Mouse (Mus musculus): ENCODE measurements at regions not wholly inside any gene's neighbourhood (a gene's known extent, or its start where the extent isn't known, plus 50 kb on each side); places are given as distances from the start of the nearest gene placed in this dataset.

GRCm38 (mm10) chr13:53904471-53904870 lies 151.0 kb downstream of the Drd1 start:
- no peak for ATAC-seq (replicated peaks; ENCODE audit: poor library complexity, severe bottlenecking)

- ATAC-seq (replicated peaks; ENCODE audit: poor library complexity, severe bottlenecking), result no peak
These were observed 151.9 kb downstream of the Drd1 start for GRCm38 (mm10) chr13:53903626-53904025.

- ATAC-seq (replicated peaks; ENCODE audit: poor library complexity, severe bottlenecking), result no peak
These were observed 152.7 kb downstream of the Drd1 start for GRCm38 (mm10) chr13:53902831-53903230.

GRCm38 (mm10) chr13:53900406-53901025 lies 155.0 kb downstream of the Drd1 start:
- ATAC-seq (replicated peaks; ENCODE audit: poor library complexity, severe bottlenecking), result no peak

- no peak for ATAC-seq (replicated peaks; ENCODE audit: poor library complexity, severe bottlenecking)
These were observed 157.2 kb downstream of the Drd1 start for GRCm38 (mm10) chr13:53898351-53898750.

- no peak for ATAC-seq (replicated peaks; ENCODE audit: poor library complexity, severe bottlenecking)
These were observed 158.3 kb downstream of the Drd1 start for GRCm38 (mm10) chr13:53897176-53897575.

GRCm38 (mm10) chr13:53888411-53888810 lies 167.1 kb downstream of the Drd1 start:
- no peak for ATAC-seq (replicated peaks; ENCODE audit: poor library complexity, severe bottlenecking)

GRCm38 (mm10) chr13:53885756-53886155 lies 169.7 kb downstream of the Drd1 start:
- ATAC-seq (replicated peaks; ENCODE audit: poor library complexity, severe bottlenecking), result no peak

GRCm38 (mm10) chr13:53883206-53883605 lies 172.3 kb downstream of the Drd1 start:
- no peak for ATAC-seq (replicated peaks; ENCODE audit: poor library complexity, severe bottlenecking)

GRCm38 (mm10) chr13:53880466-53881250 lies 174.8 kb downstream of the Drd1 start:
- ATAC-seq (replicated peaks; ENCODE audit: poor library complexity, severe bottlenecking), result no peak

- no peak for ATAC-seq (replicated peaks; ENCODE audit: poor library complexity, severe bottlenecking)
These were observed 180.0 kb downstream of the Drd1 start for GRCm38 (mm10) chr13:53875546-53875945.

- no peak for ATAC-seq (replicated peaks; ENCODE audit: poor library complexity, severe bottlenecking)
These were observed 190.2 kb downstream of the Drd1 start for GRCm38 (mm10) chr13:53865323-53865722.

GRCm38 (mm10) chr13:53862336-53862735 lies 193.2 kb downstream of the Drd1 start:
- ATAC-seq (replicated peaks; ENCODE audit: poor library complexity, severe bottlenecking), result no peak

- no peak for ATAC-seq (replicated peaks; ENCODE audit: poor library complexity, severe bottlenecking)
These were observed 201.3 kb downstream of the Drd1 start for GRCm38 (mm10) chr13:53854196-53854595.

- ATAC-seq (replicated peaks; ENCODE audit: poor library complexity, severe bottlenecking), result no peak
These were observed 205.4 kb downstream of the Drd1 start for GRCm38 (mm10) chr13:53850146-53850545.

GRCm38 (mm10) chr13:53846221-53846620 lies 209.3 kb downstream of the Drd1 start:
- no peak for ATAC-seq (replicated peaks; ENCODE audit: poor library complexity, severe bottlenecking)

GRCm38 (mm10) chr13:53845786-53846185 lies 209.7 kb downstream of the Drd1 start:
- no peak for ATAC-seq (replicated peaks; ENCODE audit: poor library complexity, severe bottlenecking)

- ATAC-seq (replicated peaks; ENCODE audit: poor library complexity, severe bottlenecking), result no peak
These were observed 229.4 kb downstream of the Drd1 start for GRCm38 (mm10) chr13:53825957-53826580.

- no peak for ATAC-seq (replicated peaks; ENCODE audit: poor library complexity, severe bottlenecking)
These were observed 233.4 kb downstream of the Drd1 start for GRCm38 (mm10) chr13:53822061-53822460.

- ATAC-seq (replicated peaks; ENCODE audit: poor library complexity, severe bottlenecking), result no peak
These were observed 239.9 kb downstream of the Drd1 start for GRCm38 (mm10) chr13:53815629-53816028.

- no peak for ATAC-seq (replicated peaks; ENCODE audit: poor library complexity, severe bottlenecking)
These were observed 241.4 kb downstream of the Drd1 start for GRCm38 (mm10) chr13:53814088-53814487.

Data from granulocyte monocyte progenitor cell, adult 5-6 weeks (primary cell).